Mouse (Mus musculus) limb, embryonic 10.5 days (tissue): ENCODE measurements around the gene Lrmda. TPM values are rescaled to one million over a fixed set of nuclear protein-coding genes. Genes with fewer than 3 reads are reported as not detected.
A peak's percentile ranks its signal among the peaks of the same experiment; 100 is the strongest.

Source experiments
- DNase-seq: peaks from one replicate; pipeline ENCODE4 v3.0.0-alpha.2; 2017; ENCODE audit warnings: low spot score
- H3K27ac ChIP-seq: fragments of 300-500 bp; sonication (generic); 2 replicates; pipeline ENCODE4 v1.5.1; 2016; ENCODE audit warnings: mild to moderate bottlenecking
- H3K27me3 ChIP-seq: fragments of 300-500 bp; sonication (generic); 2 replicates; pipeline ENCODE4 v1.6.1; 2016; ENCODE audit warnings: low read depth, mild to moderate bottlenecking; ENCODE audit not compliant: poor library complexity, severe bottlenecking
- H3K36me3 ChIP-seq: fragments of 300-500 bp; sonication (generic); 2 replicates; pipeline ENCODE4 v1.6.1; 2016; ENCODE audit warnings: mild to moderate bottlenecking, moderate library complexity
- H3K4me1 ChIP-seq: fragments of 300-500 bp; sonication (generic); 2 replicates; pipeline ENCODE4 v1.6.1; 2016
- H3K4me3 ChIP-seq: fragments of 300-500 bp; sonication (generic); 2 replicates; pipeline ENCODE4 v1.5.1; 2016; ENCODE audit warnings: mild to moderate bottlenecking, moderate library complexity
- H3K9me3 ChIP-seq: fragments of 300-500 bp; sonication (generic); replicated peaks from 2 replicates; pipeline ENCODE4 v1.6.1; 2016; ENCODE audit warnings: mild to moderate bottlenecking
- WGBS: fragments of 180-500 bp; shearing (Covaris S2); methylation state at CpG from one replicate; pipeline ENCODE4 v1.1.7; 2016; 5-methylcytosine and 5-hydroxymethylcytosine counted together
- polyA plus RNA-seq: library from polyadenylated mRNA; unstranded; fragments of >200 nt; fragmentation: Nextera tagmentation; extraction: Ambion mirVana; gene quantifications from 2 replicates; pipeline ENCODE4 v1.2.1, GENCODE M21; 2016

The Lrmda gene
- polyA plus RNA-seq, 1 experiment from 2014 or later: 0.48 TPM

GRCm38 (mm10) chr14:22849108-22849507 lies 829.6 kb downstream of the Lrmda start:
- Histone ChIP-seq H3K4me3 (no peak overlapping the region), H3K9me3 (no peaks in the 10 kb centered on the region), H3K27ac (no peak overlapping the region), H3K27me3 (no peaks in the 10 kb centered on the region), H3K4me1 (0 out of 2 replicates have a peak, but pooled peaks cover 6% of the 10 kb centered on the region), H3K36me3 (no peaks in the 10 kb centered on the region)
- no peak for DNase-seq
- 93% methylated on average over 2 of the region's 2 CpGs for WGBS

DNA sequence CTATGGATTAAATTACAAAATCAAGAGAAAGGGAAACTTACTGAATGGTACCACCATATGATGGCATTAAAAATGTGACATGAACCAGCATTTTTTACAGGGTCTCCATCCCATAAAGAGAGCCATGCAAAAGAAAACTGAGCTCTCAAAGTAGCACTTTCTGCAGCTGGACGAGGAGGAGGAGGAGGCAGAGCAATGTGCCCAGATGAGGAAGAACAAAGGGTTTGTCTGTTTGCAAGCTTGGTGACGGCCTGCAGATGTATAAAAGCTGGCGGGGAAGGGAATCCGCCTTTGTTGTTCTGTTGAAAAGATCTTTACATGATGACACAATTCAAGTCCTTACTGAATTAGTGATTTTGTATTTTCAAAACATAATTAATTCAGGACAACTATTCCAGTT lies 841.1 kb downstream of the Lrmda start:
- WGBS: 64% methylated on average over 4 of the region's 4 CpGs
- Histone ChIP-seq H3K9me3 (no peaks in the 10 kb centered on the region), H3K4me1 (peaks cover 31% of the 10 kb centered on the region), H3K36me3 (no peaks in the 10 kb centered on the region), H3K4me3 (no peak overlapping the region), H3K27me3 (no peaks in the 10 kb centered on the region), H3K27ac (no peak overlapping the region)
- no peak for DNase-seq

- Histone ChIP-seq H3K9me3 (no peaks in the 10 kb centered on the region), H3K4me1 (peaks cover 26% of the 10 kb centered on the region), H3K4me3 (no peak overlapping the region), H3K27ac (peak overlapping the region; percentile 66), H3K36me3 (no peaks in the 10 kb centered on the region), H3K27me3 (no peaks in the 10 kb centered on the region)
- WGBS: 22% methylated on average over 7 of the region's 7 CpGs
- DNase-seq: peak; percentile 62
Measured at GRCm38 (mm10) chr14:22864132-22864531, 844.6 kb downstream of the Lrmda start.

- Histone ChIP-seq H3K36me3 (no peaks in the 10 kb centered on the region), H3K4me3 (no peak overlapping the region), H3K27me3 (no peaks in the 10 kb centered on the region), H3K27ac (no peak overlapping the region), H3K9me3 (no peaks in the 10 kb centered on the region), H3K4me1 (peaks cover 13% of the 10 kb centered on the region)
- 85% methylated on average over 3 of the region's 3 CpGs for WGBS
- DNase-seq: no peak
Measured at GRCm38 (mm10) chr14:22874584-22874983, 855.1 kb downstream of the Lrmda start.

- DNase-seq: no peak
- Histone ChIP-seq H3K36me3 (no peaks in the 10 kb centered on the region), H3K27me3 (peaks cover 7% of the 10 kb centered on the region; the same call in 1 of the 2 replicates), H3K4me1 (peaks cover 4% of the 10 kb centered on the region), H3K27ac (no peak overlapping the region), H3K4me3 (no peak overlapping the region), H3K9me3 (no peaks in the 10 kb centered on the region)
- WGBS: 86% methylated on average over 3 of the region's 3 CpGs
Measured at GRCm38 (mm10) chr14:22887182-22887581, 867.7 kb downstream of the Lrmda start.

DNA sequence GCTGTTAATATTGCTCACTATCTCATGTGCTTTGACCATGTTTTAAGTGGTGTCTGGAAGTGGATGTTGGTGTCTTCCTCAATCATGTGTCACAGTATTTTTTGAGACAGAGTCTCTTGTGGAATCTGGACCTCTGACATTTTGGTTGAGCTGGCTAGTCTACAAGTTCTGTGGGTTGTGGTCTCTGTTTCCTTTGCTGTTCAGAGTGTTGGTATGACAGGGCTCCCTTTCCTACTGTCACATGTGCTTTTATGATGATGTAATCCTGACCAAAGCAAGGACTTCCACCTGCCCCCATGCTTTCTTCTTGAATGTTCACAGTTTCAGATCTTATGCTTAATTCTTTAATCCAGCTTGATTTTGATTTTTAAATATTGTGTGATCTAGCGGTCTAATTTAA lies 879.8 kb downstream of the Lrmda start:
- no peaks in the 10 kb centered on the region for H3K4me1 ChIP-seq
- no peaks in the 10 kb centered on the region for H3K27me3 ChIP-seq
- no peak overlapping the region for H3K27ac ChIP-seq
- no peaks in the 10 kb centered on the region for H3K9me3 ChIP-seq
- 96% methylated on average over 1 of the region's 1 CpGs for WGBS
- H3K36me3 ChIP-seq: no peaks in the 10 kb centered on the region
- no peak overlapping the region for H3K4me3 ChIP-seq
- no peak for DNase-seq

DNA sequence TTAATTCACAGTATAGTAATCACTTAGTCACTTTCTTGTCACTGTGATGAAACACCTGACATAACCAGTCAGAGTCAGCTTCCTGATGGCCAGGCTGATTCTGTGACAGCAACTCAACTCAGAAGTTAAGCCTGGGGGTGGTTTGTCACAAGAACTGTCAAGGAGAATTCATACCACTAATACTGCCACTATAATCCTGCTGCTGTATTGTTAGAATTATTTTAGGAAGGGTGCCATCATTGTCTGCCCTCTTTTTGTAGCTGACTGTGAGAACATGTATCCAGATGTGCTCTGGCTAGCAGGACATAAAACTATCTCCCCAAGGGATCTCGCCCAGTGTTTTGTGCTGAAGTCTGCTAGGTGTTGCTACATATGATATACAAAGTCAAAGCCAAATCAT lies 882.6 kb downstream of the Lrmda start:
- Histone ChIP-seq H3K4me1 (peaks cover 19% of the 10 kb centered on the region), H3K27ac (no peak overlapping the region), H3K27me3 (no peaks in the 10 kb centered on the region), H3K4me3 (no peak overlapping the region), H3K9me3 (no peaks in the 10 kb centered on the region), H3K36me3 (no peaks in the 10 kb centered on the region)
- 94% methylated on average over 1 of the region's 1 CpGs for WGBS
- DNase-seq: no peak

GRCm38 (mm10) chr14:22902914-22903313 lies 883.4 kb downstream of the Lrmda start:
- WGBS: 93% methylated on average over 2 of the region's 2 CpGs
- DNase-seq: no peak
- Histone ChIP-seq H3K4me1 (peaks cover 27% of the 10 kb centered on the region), H3K36me3 (no peaks in the 10 kb centered on the region), H3K27ac (no peak overlapping the region), H3K9me3 (no peaks in the 10 kb centered on the region), H3K4me3 (no peak overlapping the region), H3K27me3 (no peaks in the 10 kb centered on the region)

GRCm38 (mm10) chr14:22905741-22906667 lies 886.5 kb downstream of the Lrmda start:
- WGBS: 71% methylated on average over 7 of the region's 7 CpGs
- DNase-seq: peak; percentile 51
- Histone ChIP-seq H3K27ac (peak overlapping the region; percentile 64), H3K9me3 (no peaks in the 10 kb centered on the region), H3K4me1 (peaks cover 40% of the 10 kb centered on the region), H3K36me3 (no peaks in the 10 kb centered on the region), H3K27me3 (no peaks in the 10 kb centered on the region), H3K4me3 (no peak overlapping the region)

GRCm38 (mm10) chr14:22906716-22907115 lies 887.2 kb downstream of the Lrmda start:
- 45% methylated on average over 4 of the region's 4 CpGs for WGBS
- DNase-seq: peak; percentile 63

GRCm38 (mm10) chr14:22907221-22907620 lies 887.7 kb downstream of the Lrmda start:
- Histone ChIP-seq H3K4me1 (peaks cover 46% of the 10 kb centered on the region), H3K4me3 (no peak overlapping the region), H3K27me3 (no peaks in the 10 kb centered on the region), H3K9me3 (no peaks in the 10 kb centered on the region), H3K27ac (peak overlapping the region; percentile 17; the same call in 1 of the 2 replicates), H3K36me3 (no peaks in the 10 kb centered on the region)
- peak; percentile 66 for DNase-seq
- WGBS: 40% methylated on average over 4 of the region's 4 CpGs

More at GRCm38 (mm10) chr14:22906716-22907115, 887.2 kb downstream of the Lrmda start:
- Histone ChIP-seq H3K27me3 (no peaks in the 10 kb centered on the region), H3K9me3 (no peaks in the 10 kb centered on the region), H3K4me1 (peaks cover 40% of the 10 kb centered on the region), H3K27ac (peak overlapping the region; percentile 64), H3K36me3 (no peaks in the 10 kb centered on the region), H3K4me3 (no peak overlapping the region)

DNA sequence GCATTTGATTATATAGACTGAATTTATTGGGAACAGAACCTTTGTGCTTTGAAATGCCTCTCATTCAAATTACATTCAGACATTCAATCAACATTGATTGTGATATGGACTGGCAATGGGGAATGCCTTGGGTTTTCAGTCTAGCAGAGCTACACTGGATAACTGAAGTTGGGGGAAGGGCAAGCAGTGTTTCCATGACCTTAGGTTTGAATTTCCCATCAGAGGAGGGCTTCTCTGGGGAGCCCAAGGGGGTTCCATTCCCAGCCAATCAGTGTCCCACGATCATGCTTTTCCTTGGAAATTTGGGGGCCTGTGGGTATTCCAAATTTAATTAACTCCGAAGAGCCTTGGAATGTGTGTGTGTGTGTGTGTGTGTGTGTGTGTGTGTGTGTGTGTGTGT lies 888.5 kb downstream of the Lrmda start:
- Histone ChIP-seq H3K27me3 (no peaks in the 10 kb centered on the region), H3K36me3 (no peaks in the 10 kb centered on the region), H3K27ac (0 out of 2 replicates have a peak overlapping the region, but pooled peaks have one; percentile 17), H3K9me3 (no peaks in the 10 kb centered on the region), H3K4me3 (no peak overlapping the region), H3K4me1 (peaks cover 46% of the 10 kb centered on the region)
- WGBS: 77% methylated on average over 2 of the region's 2 CpGs
- DNase-seq: no peak

GRCm38 (mm10) chr14:22915463-22915862 lies 896.0 kb downstream of the Lrmda start:
- Histone ChIP-seq H3K4me3 (no peak overlapping the region), H3K4me1 (0 out of 2 replicates have a peak, but pooled peaks cover 6% of the 10 kb centered on the region), H3K36me3 (no peaks in the 10 kb centered on the region), H3K27me3 (no peaks in the 10 kb centered on the region), H3K9me3 (no peaks in the 10 kb centered on the region), H3K27ac (no peak overlapping the region)
- WGBS: 93% methylated on average over 3 of the region's 3 CpGs
- no peak for DNase-seq
